Mouse (Mus musculus): ENCODE results near the gene A730061H03Rik.
A peak's percentile ranks its signal among the peaks of the same experiment; 100 is the strongest.

Gene A730061H03Rik

GRCm38 (mm10) chr14:55560202-55561073 is at the start of gene A730061H03Rik:
Gene A730061H03Rik (minus strand): TSS chr14:55560406.
- peak; percentile 100 for DNase-seq

GRCm38 (mm10) chr14:55608339-55608738 is 48.1 kb upstream of the A730061H03Rik start:
- DNase-seq: no peak

GRCm38 (mm10) chr14:55605743-55606459 is 45.7 kb upstream of the A730061H03Rik start:
- DNase-seq: no peak

- DNase-seq: no peak
Measured at GRCm38 (mm10) chr14:55604823-55605222, 44.6 kb upstream of the A730061H03Rik start.

- DNase-seq: peak; percentile 93
Measured at GRCm38 (mm10) chr14:55603633-55604576, 43.7 kb upstream of the A730061H03Rik start.

- no peak for DNase-seq
Measured at GRCm38 (mm10) chr14:55603271-55603632, 43.0 kb upstream of the A730061H03Rik start, which contains the start of gene Irf9. Gene Irf9 (plus strand): TSS chr14:55603571.

GRCm38 (mm10) chr14:55598521-55599390 is 38.5 kb upstream of the A730061H03Rik start:
- DNase-seq: no peak

GRCm38 (mm10) chr14:55596036-55596690 is 36.0 kb upstream of the A730061H03Rik start:
- no peak for DNase-seq

- peak; percentile 13 for DNase-seq
Measured at GRCm38 (mm10) chr14:55592226-55592625, 32.0 kb upstream of the A730061H03Rik start.

GRCm38 (mm10) chr14:55591331-55591891 is 31.2 kb upstream of the A730061H03Rik start, which contains the start of gene Rnf31:
Gene Rnf31 (plus strand): TSS chr14:55591708.
- DNase-seq: peak; percentile 97

GRCm38 (mm10) chr14:55590748-55591330 is 30.6 kb upstream of the A730061H03Rik start, which contains the start of gene Psme2:
Gene Psme2 (minus strand): TSS chr14:55591113.
- peak; percentile 98 for DNase-seq

- DNase-seq: no peak
Measured at GRCm38 (mm10) chr14:55589771-55590448, 29.7 kb upstream of the A730061H03Rik start.

GRCm38 (mm10) chr14:55589271-55589670 is 29.1 kb upstream of the A730061H03Rik start:
- DNase-seq: no peak

- DNase-seq: peak; percentile 8
Measured at GRCm38 (mm10) chr14:55586149-55586548, 25.9 kb upstream of the A730061H03Rik start.

- DNase-seq: no peak
Measured at GRCm38 (mm10) chr14:55585566-55585960, 25.4 kb upstream of the A730061H03Rik start.

GRCm38 (mm10) chr14:55584702-55585565 is 24.7 kb upstream of the A730061H03Rik start, which contains the start of gene Emc9:
Gene Emc9 (minus strand): TSS chr14:55585302.
- DNase-seq: peak; percentile 69

GRCm38 (mm10) chr14:55584303-55584701 is 24.1 kb upstream of the A730061H03Rik start:
- DNase-seq: no peak

- no peak for DNase-seq
Measured at GRCm38 (mm10) chr14:55581981-55582681, 21.9 kb upstream of the A730061H03Rik start.

Measured in retina, postnatal 1 day (tissue).